Comparison of ENCODE assay signal across 19 mouse cellular contexts in genomic region chr4:33886026-33886425, GRCm38 (mm10). TPM values are rescaled to one million over a fixed set of nuclear protein-coding genes. Genes with fewer than 3 reads are reported as not detected.
DNase-seq lines count a peak whose midpoint lies in the region; ATAC-seq lines count a peak whose summit lies in the region.
"Had no signal": no experiment of that assay in that cellular context is flagged by ENCODE, and none has a peak within 500 bp of the region (broad histone marks: within the 10 kb centered on the region; RNA-seq: fewer than 3 reads in every experiment).

No protein-coding gene starts in this region.

- no peak for ATAC-seq in megakaryocyte-erythroid progenitor cell, adult 5-6 weeks (replicated peaks; ENCODE audit: low FRiP score, low TSS enrichment, poor library complexity, severe bottlenecking)
- ATAC-seq: forebrain, embryonic 13.5 days; intestine, embryonic 15.5 days; midbrain, embryonic 16.5 days had no signal

- intact Hi-C loops in left cerebral cortex, postnatal 4 days (cut with DNase I) = no loop called here

- DNase-seq in left cerebral cortex, postnatal 4 days = peak; percentile 84
- no peak for DNase-seq in left cerebral cortex, adult 9 months (ENCODE audit: low spot score in 2 of 2)
- DNase-seq in cerebellum, adult 11 months = peak; percentile 53
- peak; percentile 92 to 93 for DNase-seq in cerebellum, postnatal 10 days
- DNase-seq in retina, postnatal 1 day = peak; percentile 41
- no peak for DNase-seq in testis, postnatal 10 days (ENCODE audit: low spot score)
- DNase-seq: adrenal gland, adult 8-10 months; heart, adult 18-20 months; heart, postnatal 36 days; kidney, adult 9 months; kidney, postnatal 4 days; layer of hippocampus, postnatal 36 days; right cerebral cortex, postnatal 4 days had no signal

RNA-seq across cellular contexts. Expression of gene Cnr1, which starts 38.4 kb away (rescaled TPM):
- 100 to 1,000 TPM; 166 to 173 TPM for total RNA-seq in left cerebral cortex, postnatal 4 days (2021)
- total RNA-seq in megakaryocyte-erythroid progenitor cell, adult 5-6 weeks (2014; fragmentation: Nextera tagmentation) = not detected in 2 replicates
- 0.19 TPM in 1 of 2 replicates, not detected in the other for total RNA-seq in megakaryocyte-erythroid progenitor cell, adult 5-6 weeks (2017)
- total RNA-seq: common myeloid progenitor, adult 5-6 weeks; neutrophil, adult 5-6 weeks had no signal

Comparison
In these comparisons a context has a peak if more than half of its experiments do, and no peak if none do; other contexts are left out.
1. DNase-seq: peak in left cerebral cortex, postnatal 4 days (single experiment), cerebellum, adult 11 months (single experiment), cerebellum, postnatal 10 days (2 of 2) and retina, postnatal 1 day (single experiment); none in left cerebral cortex, adult 9 months (0 of 2) and testis, postnatal 10 days (single experiment).
2. RNA of gene Cnr1, which starts 38.4 kb away (total RNA-seq): 166 to 173 TPM in left cerebral cortex, postnatal 4 days; 0.19 TPM in megakaryocyte-erythroid progenitor cell, adult 5-6 weeks; every median in the first group is over 100 times any median in the second.